Mouse (Mus musculus): ENCODE data around the gene Rabgap1l. TPM values are rescaled to one million over a fixed set of nuclear protein-coding genes. Genes with fewer than 3 reads are reported as not detected.

Gene Rabgap1l
- polyA plus RNA-seq, 1 experiment from 2014 or later: 31.4 TPM

GRCm38 (mm10) chr1:160717742-160718141 lies 75.3 kb downstream of the Rabgap1l start:
- Histone ChIP-seq H3K4me2 (replicated peaks; ENCODE audit: low read depth, low read length) (no peak overlapping the region), H3K4me3 (ENCODE audit: low read depth, low read length) (no peak overlapping the region), H3K9me3 (ENCODE audit: low read length) (no peaks in the 10 kb centered on the region), H3K9ac (replicated peaks; ENCODE audit: low read depth) (no peak overlapping the region), H3K27ac (ENCODE audit: low read length) (no peak overlapping the region), H3K4me1 (ENCODE audit: insufficient read depth, low read depth, low read length) (no peaks in the 10 kb centered on the region), H3K27me3 (replicated peaks; ENCODE audit: insufficient read depth, low read length) (no peaks in the 10 kb centered on the region), H3K36me3 (ENCODE audit: insufficient read depth, low read length) (no peaks in the 10 kb centered on the region)
- ATAC-seq (no peak), DNase-seq (ENCODE audit: low spot score) (peak; percentile 58)
- WGBS: 11% methylated on average over 3 of the region's 3 CpGs
- peak; percentile 66 for TF ChIP-seq CTCF (IDR thresholded peaks at IDR 0.05)
- no peak for TF ChIP-seq EP300 (IDR thresholded peaks at IDR 0.05)

GRCm38 (mm10) chr1:160714685-160715084 lies 78.3 kb downstream of the Rabgap1l start:
- Histone ChIP-seq H3K4me3 (ENCODE audit: low read depth, low read length) (no peak overlapping the region), H3K27ac (ENCODE audit: low read length) (no peak overlapping the region), H3K36me3 (ENCODE audit: insufficient read depth, low read length) (no peaks in the 10 kb centered on the region), H3K9ac (replicated peaks; ENCODE audit: low read depth) (no peak overlapping the region), H3K4me1 (ENCODE audit: insufficient read depth, low read depth, low read length) (no peaks in the 10 kb centered on the region), H3K27me3 (replicated peaks; ENCODE audit: insufficient read depth, low read length) (no peaks in the 10 kb centered on the region), H3K4me2 (replicated peaks; ENCODE audit: low read depth, low read length) (no peak overlapping the region), H3K9me3 (ENCODE audit: low read length) (no peaks in the 10 kb centered on the region)
- TF ChIP-seq EP300 (IDR thresholded peaks at IDR 0.05) (no peak), CTCF (IDR thresholded peaks at IDR 0.05) (peak; percentile 68)
- no peak for ATAC-seq
- peak; percentile 13 for DNase-seq (ENCODE audit: low spot score)

DNA sequence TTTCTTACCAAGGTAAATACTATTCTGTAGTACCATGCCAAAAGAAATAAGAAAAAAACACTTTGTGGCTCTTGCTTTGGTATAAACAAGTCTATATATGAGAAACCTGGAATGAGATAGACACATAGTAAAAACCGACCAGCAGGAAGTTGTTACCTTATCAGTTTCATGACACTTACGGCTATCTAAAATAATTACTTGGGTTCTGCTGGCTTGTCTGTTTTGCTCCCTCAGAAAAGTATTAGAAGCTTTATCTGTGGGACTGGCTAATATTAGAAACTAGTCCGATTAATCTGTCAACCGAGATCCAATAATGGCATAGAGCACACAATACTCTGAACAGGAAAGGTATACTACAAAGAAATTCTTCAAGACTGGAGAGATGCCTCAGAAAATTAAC lies 79.1 kb downstream of the Rabgap1l start:
- Histone ChIP-seq H3K27ac (ENCODE audit: low read length) (no peak overlapping the region), H3K27me3 (replicated peaks; ENCODE audit: insufficient read depth, low read length) (no peaks in the 10 kb centered on the region)
- no peak for DNase-seq (ENCODE audit: low spot score)

GRCm38 (mm10) chr1:160713383-160713782 lies 79.6 kb downstream of the Rabgap1l start:
- TF ChIP-seq EP300 (IDR thresholded peaks at IDR 0.05) (no peak), CTCF (IDR thresholded peaks at IDR 0.05) (no peak)
- no peaks in the 10 kb centered on the region for H3K9me3 ChIP-seq (ENCODE audit: low read length)
- H3K36me3 ChIP-seq (ENCODE audit: insufficient read depth, low read length): no peaks in the 10 kb centered on the region
- WGBS: 77% methylated on average over 1 of the region's 1 CpGs
- DNase-seq (ENCODE audit: low spot score) (no peak), ATAC-seq (no peak)
- no peak overlapping the region for H3K4me3 ChIP-seq (ENCODE audit: low read depth, low read length)
- H3K4me2 ChIP-seq (replicated peaks; ENCODE audit: low read depth, low read length): no peak overlapping the region
- H3K4me1 ChIP-seq (ENCODE audit: insufficient read depth, low read depth, low read length): no peaks in the 10 kb centered on the region
- no peak overlapping the region for H3K9ac ChIP-seq (replicated peaks; ENCODE audit: low read depth)
- H3K27ac ChIP-seq (ENCODE audit: low read length): no peak overlapping the region
- H3K27me3 ChIP-seq (replicated peaks; ENCODE audit: insufficient read depth, low read length): no peaks in the 10 kb centered on the region

More for the DNA sequence above, 79.1 kb downstream of the Rabgap1l start:
- Histone ChIP-seq H3K36me3 (ENCODE audit: insufficient read depth, low read length) (no peaks in the 10 kb centered on the region), H3K9ac (replicated peaks; ENCODE audit: low read depth) (no peak overlapping the region), H3K4me2 (replicated peaks; ENCODE audit: low read depth, low read length) (no peak overlapping the region), H3K9me3 (ENCODE audit: low read length) (no peaks in the 10 kb centered on the region), H3K4me1 (ENCODE audit: insufficient read depth, low read depth, low read length) (no peaks in the 10 kb centered on the region), H3K4me3 (ENCODE audit: low read depth, low read length) (no peak overlapping the region)
- TF ChIP-seq CTCF (IDR thresholded peaks at IDR 0.05): no peak
- no peak for TF ChIP-seq EP300 (IDR thresholded peaks at IDR 0.05)
- ATAC-seq: no peak
- WGBS: 69% methylated on average over 4 of the region's 4 CpGs

DNA sequence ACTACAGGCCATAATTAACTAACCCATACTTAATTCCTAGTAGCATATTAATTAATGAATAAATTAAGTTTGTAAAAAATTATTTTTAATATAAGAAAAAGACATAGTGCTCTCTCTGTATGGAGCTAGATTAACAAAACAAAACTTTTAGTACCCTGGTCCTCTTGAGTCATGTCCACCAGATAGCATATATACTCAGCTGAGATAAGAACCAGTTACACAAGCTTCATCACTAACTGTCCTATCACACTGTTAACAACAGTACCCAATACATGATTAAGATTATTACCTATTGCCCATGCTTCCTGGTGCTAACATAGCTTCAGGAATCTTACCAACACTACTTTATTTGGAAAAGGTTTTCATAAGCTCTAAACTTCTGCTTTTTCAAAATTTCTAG lies 82.5 kb downstream of the Rabgap1l start:
- TF ChIP-seq CTCF (IDR thresholded peaks at IDR 0.05) (no peak), EP300 (IDR thresholded peaks at IDR 0.05) (no peak)
- no peak overlapping the region for H3K27ac ChIP-seq (ENCODE audit: low read length)
- ATAC-seq: no peak

GRCm38 (mm10) chr1:160704596-160704995 lies 88.4 kb downstream of the Rabgap1l start:
- H3K27ac ChIP-seq (ENCODE audit: low read length): no peak overlapping the region
- WGBS: 82% methylated on average over 2 of the region's 2 CpGs
- no peak for ATAC-seq

More for the DNA sequence above, 82.5 kb downstream of the Rabgap1l start:
- Histone ChIP-seq H3K9me3 (ENCODE audit: low read length) (no peaks in the 10 kb centered on the region), H3K4me2 (replicated peaks; ENCODE audit: low read depth, low read length) (no peak overlapping the region), H3K4me3 (ENCODE audit: low read depth, low read length) (no peak overlapping the region), H3K36me3 (ENCODE audit: insufficient read depth, low read length) (no peaks in the 10 kb centered on the region), H3K4me1 (ENCODE audit: insufficient read depth, low read depth, low read length) (no peaks in the 10 kb centered on the region), H3K9ac (replicated peaks; ENCODE audit: low read depth) (no peak overlapping the region), H3K27me3 (replicated peaks; ENCODE audit: insufficient read depth, low read length) (no peaks in the 10 kb centered on the region)
- no peak for DNase-seq (ENCODE audit: low spot score)

DNA sequence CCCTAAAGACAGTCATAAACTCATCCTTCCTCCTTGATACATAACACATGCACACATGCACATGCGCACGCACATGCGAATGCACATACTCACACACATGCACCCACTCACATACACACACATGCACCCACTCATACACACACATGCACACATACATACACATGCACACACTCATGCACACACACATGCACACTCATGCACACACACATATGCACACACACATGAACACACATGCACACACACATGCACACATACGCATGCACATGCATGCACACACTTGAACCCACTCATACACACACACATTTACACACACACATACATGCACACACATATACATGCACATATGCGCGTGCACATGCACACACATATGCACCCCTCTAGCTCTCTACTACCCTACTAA lies 89.2 kb downstream of the Rabgap1l start:
- Histone ChIP-seq H3K27me3 (replicated peaks; ENCODE audit: insufficient read depth, low read length) (no peaks in the 10 kb centered on the region), H3K9me3 (ENCODE audit: low read length) (no peaks in the 10 kb centered on the region), H3K4me3 (ENCODE audit: low read depth, low read length) (no peak overlapping the region), H3K4me1 (ENCODE audit: insufficient read depth, low read depth, low read length) (no peaks in the 10 kb centered on the region), H3K27ac (ENCODE audit: low read length) (no peak overlapping the region), H3K9ac (replicated peaks; ENCODE audit: low read depth) (no peak overlapping the region), H3K36me3 (ENCODE audit: insufficient read depth, low read length) (no peaks in the 10 kb centered on the region), H3K4me2 (replicated peaks; ENCODE audit: low read depth, low read length) (no peak overlapping the region)
- 96% methylated on average over 6 of the region's 6 CpGs for WGBS
- DNase-seq (ENCODE audit: low spot score) (no peak), ATAC-seq (no peak)
- TF ChIP-seq CTCF (IDR thresholded peaks at IDR 0.05) (no peak), EP300 (IDR thresholded peaks at IDR 0.05) (no peak)

More at GRCm38 (mm10) chr1:160704596-160704995, 88.4 kb downstream of the Rabgap1l start:
- H3K4me3 ChIP-seq (ENCODE audit: low read depth, low read length): no peak overlapping the region
- no peaks in the 10 kb centered on the region for H3K36me3 ChIP-seq (ENCODE audit: insufficient read depth, low read length)
- no peaks in the 10 kb centered on the region for H3K4me1 ChIP-seq (ENCODE audit: insufficient read depth, low read depth, low read length)
- no peaks in the 10 kb centered on the region for H3K27me3 ChIP-seq (replicated peaks; ENCODE audit: insufficient read depth, low read length)
- no peak for DNase-seq (ENCODE audit: low spot score)
- no peak for TF ChIP-seq EP300 (IDR thresholded peaks at IDR 0.05)
- no peak for TF ChIP-seq CTCF (IDR thresholded peaks at IDR 0.05)
- no peak overlapping the region for H3K4me2 ChIP-seq (replicated peaks; ENCODE audit: low read depth, low read length)
- H3K9ac ChIP-seq (replicated peaks; ENCODE audit: low read depth): no peak overlapping the region
- H3K9me3 ChIP-seq (ENCODE audit: low read length): no peaks in the 10 kb centered on the region
